Mouse (Mus musculus) heart, embryonic 11.5 days (tissue): ENCODE results near the gene Nat8f5. TPM values are rescaled to one million over a fixed set of nuclear protein-coding genes. Genes with fewer than 3 reads are reported as not detected.

Experiments
- ATAC-seq: fragments of 200-750 bp; cut with Nextera tagmentation; replicated peaks from 2 replicates; pipeline ENCODE4 v1.8.0; 2017; ENCODE audit warnings: moderate library complexity; ENCODE audit not compliant: insufficient number of reproducible peaks, low FRiP score, low TSS enrichment
- H3K27ac ChIP-seq: fragments of 300-500 bp; sonication (generic); 2 replicates; pipeline ENCODE4 v1.5.1; 2014; ENCODE audit warnings: mild to moderate bottlenecking, low read depth, low read length
- H3K27me3 ChIP-seq: fragments of 300-500 bp; sonication (generic); 2 replicates; pipeline ENCODE4 v1.6.1; 2014; ENCODE audit warnings: mild to moderate bottlenecking, low read length, mixed read lengths; ENCODE audit not compliant: control insufficient read depth, insufficient read depth
- H3K36me3 ChIP-seq: fragments of 300-500 bp; sonication (generic); 2 replicates; pipeline ENCODE4 v1.6.1; 2014; ENCODE audit warnings: mild to moderate bottlenecking, low read length, moderate library complexity, mixed read lengths; ENCODE audit not compliant: control insufficient read depth, insufficient read depth
- H3K4me1 ChIP-seq: fragments of 300-500 bp; sonication (generic); 2 replicates; pipeline ENCODE4 v1.6.1; 2014; ENCODE audit warnings: low read length; ENCODE audit not compliant: control insufficient read depth, insufficient read depth
- H3K4me2 ChIP-seq: fragments of 300-500 bp; sonication (generic); 2 replicates; pipeline ENCODE4 v1.6.1; 2014; ENCODE audit warnings: mild to moderate bottlenecking, moderate library complexity
- H3K4me3 ChIP-seq: fragments of 300-500 bp; sonication (generic); 2 replicates; pipeline ENCODE4 v1.5.1; 2014; ENCODE audit warnings: low read depth, low read length
- H3K9ac ChIP-seq: fragments of 300-500 bp; sonication (generic); 2 replicates; pipeline ENCODE4 v1.6.1; 2014; ENCODE audit warnings: mild to moderate bottlenecking, low read depth, low read length, moderate library complexity
- H3K9me3 ChIP-seq: fragments of 300-500 bp; sonication (generic); replicated peaks from 2 replicates; pipeline ENCODE4 v1.6.1; 2016; ENCODE audit warnings: low read length; ENCODE audit not compliant: control insufficient read depth
- WGBS: fragments of 180-500 bp; shearing (Covaris S2); extraction: QIAGEN DNeasy Blood & Tissue Kit; methylation state at CpG from one replicate; pipeline ENCODE4 v1.1.7; 2014; ENCODE audit not compliant: insufficient replicate concordance; 5-methylcytosine and 5-hydroxymethylcytosine counted together
- polyA plus RNA-seq: library from polyadenylated mRNA; unstranded; fragments of >200 nt; fragmentation: Nextera tagmentation; extraction: Ambion mirVana; gene quantifications from 2 replicates; pipeline ENCODE4 v1.2.1, GENCODE M21; 2014

Nat8f5 gene
- polyA plus RNA-seq, 1 experiment from 2014 or later: not detected

DNA sequence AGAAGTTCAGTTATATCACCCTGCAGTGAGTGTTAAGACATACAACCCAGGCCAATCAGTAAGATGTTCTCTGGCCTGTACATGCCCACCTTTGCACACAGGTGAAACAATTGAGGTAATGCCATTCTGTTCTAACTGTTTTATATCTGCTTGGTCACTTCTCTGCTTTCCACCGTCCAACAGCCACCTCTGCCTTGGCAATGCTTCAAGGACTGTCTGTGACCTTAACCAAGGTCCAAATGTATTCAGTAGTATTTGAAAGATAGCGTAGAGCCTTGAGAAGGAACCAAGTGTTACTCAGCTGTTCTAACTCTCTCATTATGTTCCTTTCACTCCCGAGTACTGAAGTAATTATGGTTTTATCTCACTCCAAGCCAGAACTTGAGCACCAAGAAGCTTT is 41.8 kb upstream of the Nat8f5 start:
- no peaks in the 10 kb centered on the region for H3K36me3 ChIP-seq
- 67% methylated on average over 3 of the region's 3 CpGs for WGBS
- ATAC-seq: no peak
- H3K9ac ChIP-seq: no peak overlapping the region
- H3K27ac ChIP-seq: no peak overlapping the region
- no peak overlapping the region for H3K4me2 ChIP-seq
- no peaks in the 10 kb centered on the region for H3K9me3 ChIP-seq
- H3K27me3 ChIP-seq: no peaks in the 10 kb centered on the region
- no peak overlapping the region for H3K4me3 ChIP-seq
- no peaks in the 10 kb centered on the region for H3K4me1 ChIP-seq

DNA sequence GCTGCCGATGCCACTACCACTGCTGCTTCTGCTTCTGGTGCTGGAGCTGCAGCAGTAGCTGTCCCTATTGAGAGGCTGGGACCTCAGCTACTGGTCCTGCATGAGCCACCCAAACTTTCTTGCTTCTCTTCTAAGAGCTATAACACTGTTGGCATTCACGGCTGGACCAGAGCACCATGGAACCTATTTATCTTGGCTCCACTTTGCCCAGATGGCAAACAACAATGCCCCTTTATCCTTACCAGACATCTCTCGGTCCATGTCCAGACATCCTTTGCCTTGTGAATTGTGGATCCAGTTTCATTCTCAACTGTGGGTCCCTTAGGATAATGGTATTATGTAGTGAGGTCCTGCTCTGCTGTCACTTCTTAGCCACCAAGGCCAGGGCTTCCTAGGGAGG is 40.5 kb upstream of the Nat8f5 start:
- Histone ChIP-seq H3K4me2 (no peak overlapping the region), H3K27ac (no peak overlapping the region), H3K4me3 (no peak overlapping the region), H3K9me3 (no peaks in the 10 kb centered on the region), H3K27me3 (no peaks in the 10 kb centered on the region), H3K36me3 (no peaks in the 10 kb centered on the region), H3K9ac (no peak overlapping the region), H3K4me1 (no peaks in the 10 kb centered on the region)
- WGBS: 73% methylated on average over 3 of the region's 3 CpGs
- ATAC-seq: no peak

DNA sequence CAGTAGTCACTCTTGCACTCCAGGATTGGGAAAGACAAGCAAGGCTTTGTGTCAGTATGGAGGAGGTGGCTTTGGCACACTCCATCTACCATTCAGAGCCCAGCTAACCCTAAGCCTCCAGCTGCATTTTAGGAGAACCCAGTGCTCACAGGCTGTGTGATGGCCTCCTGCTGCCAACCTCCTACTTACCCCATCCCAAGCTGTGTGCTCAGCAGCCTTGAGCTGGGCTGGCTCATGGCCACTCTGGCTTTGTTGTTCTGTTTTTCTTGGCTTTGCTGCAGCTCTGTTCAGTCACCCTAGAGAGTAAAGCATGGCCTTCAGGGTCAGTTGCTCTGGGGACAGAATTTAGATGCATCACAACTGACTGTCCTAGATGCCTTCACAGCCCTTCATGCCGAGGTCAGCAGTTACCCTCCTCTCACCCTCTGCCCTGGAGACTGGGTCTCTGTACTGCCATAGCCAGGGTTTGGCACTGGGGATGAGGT is 35.5 kb upstream of the Nat8f5 start:
- Histone ChIP-seq H3K4me2 (no peak overlapping the region), H3K36me3 (no peaks in the 10 kb centered on the region), H3K9ac (no peak overlapping the region), H3K27ac (no peak overlapping the region), H3K4me3 (no peak overlapping the region), H3K27me3 (no peaks in the 10 kb centered on the region), H3K4me1 (no peaks in the 10 kb centered on the region), H3K9me3 (no peaks in the 10 kb centered on the region)
- 63% methylated on average over 1 of the region's 1 CpGs for WGBS
- no peak for ATAC-seq

DNA sequence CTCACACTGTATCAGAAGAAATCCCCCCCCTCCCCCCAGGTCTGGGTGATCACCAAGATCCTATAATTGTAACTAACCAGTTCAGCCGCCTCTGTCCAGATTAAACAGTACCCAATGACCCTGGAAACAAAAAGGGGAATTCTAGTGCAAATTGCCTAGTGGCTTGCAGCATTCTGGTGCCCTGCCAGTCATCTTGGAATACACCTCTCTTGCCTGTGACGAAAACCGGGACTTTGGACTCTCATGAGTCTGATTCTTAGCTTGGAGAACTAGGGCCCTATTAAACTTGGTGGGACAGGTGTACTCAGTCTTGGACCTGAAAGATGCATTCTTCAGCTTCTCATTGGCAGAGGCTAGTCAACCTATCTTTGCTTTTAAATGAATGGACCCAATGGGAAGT is 32.7 kb upstream of the Nat8f5 start:
- H3K27ac ChIP-seq: no peak overlapping the region
- H3K4me3 ChIP-seq: no peak overlapping the region
- H3K4me2 ChIP-seq: no peak overlapping the region
- ATAC-seq: no peak
- H3K4me1 ChIP-seq: no peaks in the 10 kb centered on the region
- WGBS: 75% methylated on average over 3 of the region's 3 CpGs
- no peaks in the 10 kb centered on the region for H3K9me3 ChIP-seq
- H3K9ac ChIP-seq: no peak overlapping the region
- no peaks in the 10 kb centered on the region for H3K27me3 ChIP-seq
- no peaks in the 10 kb centered on the region for H3K36me3 ChIP-seq

DNA sequence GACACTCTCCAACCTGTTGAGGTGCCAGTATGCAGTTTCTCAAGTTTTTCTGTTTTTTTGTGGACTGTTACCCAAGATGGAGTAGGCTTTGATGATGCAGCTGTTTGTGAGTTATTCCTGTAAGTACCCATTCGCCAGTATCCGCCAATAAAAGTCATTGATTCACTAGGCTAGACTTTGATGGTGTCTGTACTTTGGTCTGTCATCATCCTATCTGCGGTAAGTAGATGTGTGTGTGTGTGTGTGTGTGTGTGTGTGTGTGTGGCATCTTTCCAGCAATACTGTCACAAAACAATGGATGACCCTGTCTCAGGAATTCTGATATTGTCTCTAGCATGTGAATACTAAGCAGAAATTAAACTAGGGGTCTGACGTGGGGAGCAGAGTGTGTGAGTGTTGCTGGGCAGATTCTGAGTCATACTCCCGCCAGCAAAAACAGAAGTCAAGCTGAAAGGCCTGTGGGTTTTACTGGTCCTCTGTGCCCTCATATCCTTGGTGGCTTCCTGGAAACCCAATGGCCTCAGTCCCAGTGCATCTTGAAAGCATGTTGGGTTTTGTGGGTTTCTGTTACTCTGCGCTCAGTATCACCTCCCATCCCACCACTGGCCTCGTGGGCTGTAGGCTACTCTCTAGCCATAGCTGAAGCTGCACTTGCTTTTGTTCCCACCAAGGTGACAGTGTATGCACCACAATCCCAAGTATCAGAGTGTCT is 30.4 kb upstream of the Nat8f5 start:
- WGBS: 90% methylated on average over 7 of the region's 7 CpGs
- no peak for ATAC-seq
- H3K36me3 ChIP-seq: no peaks in the 10 kb centered on the region

DNA sequence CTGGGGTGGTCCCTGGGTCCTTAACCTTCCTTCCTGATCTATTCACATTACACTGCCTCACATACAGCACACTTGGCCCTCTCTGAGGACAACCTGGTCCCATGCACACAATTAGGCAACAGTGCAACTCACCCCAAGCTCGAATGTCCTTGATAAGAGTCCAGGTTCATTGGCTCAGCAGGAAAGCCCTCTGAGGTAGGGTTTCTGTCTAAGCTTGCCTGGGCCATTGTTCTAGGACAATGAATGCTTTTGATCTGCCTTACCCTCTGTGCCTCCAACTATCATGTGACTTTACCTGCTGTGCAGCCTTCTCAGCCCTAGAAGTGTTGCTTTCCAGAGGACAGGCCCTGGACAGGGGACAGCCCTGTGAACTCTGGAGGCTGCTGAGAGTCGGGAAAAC is 28.5 kb upstream of the Nat8f5 start:
- Histone ChIP-seq H3K27me3 (no peaks in the 10 kb centered on the region), H3K4me2 (no peak overlapping the region), H3K27ac (no peak overlapping the region), H3K4me1 (no peaks in the 10 kb centered on the region), H3K36me3 (no peaks in the 10 kb centered on the region), H3K9me3 (no peaks in the 10 kb centered on the region), H3K9ac (no peak overlapping the region), H3K4me3 (no peak overlapping the region)
- WGBS: 39% methylated on average over 2 of the region's 2 CpGs
- no peak for ATAC-seq

More for the DNA sequence above, 30.4 kb upstream of the Nat8f5 start:
- Histone ChIP-seq H3K4me2 (no peak overlapping the region), H3K4me1 (no peaks in the 10 kb centered on the region), H3K27ac (no peak overlapping the region), H3K9me3 (no peaks in the 10 kb centered on the region), H3K4me3 (no peak overlapping the region), H3K9ac (no peak overlapping the region), H3K27me3 (no peaks in the 10 kb centered on the region)

DNA sequence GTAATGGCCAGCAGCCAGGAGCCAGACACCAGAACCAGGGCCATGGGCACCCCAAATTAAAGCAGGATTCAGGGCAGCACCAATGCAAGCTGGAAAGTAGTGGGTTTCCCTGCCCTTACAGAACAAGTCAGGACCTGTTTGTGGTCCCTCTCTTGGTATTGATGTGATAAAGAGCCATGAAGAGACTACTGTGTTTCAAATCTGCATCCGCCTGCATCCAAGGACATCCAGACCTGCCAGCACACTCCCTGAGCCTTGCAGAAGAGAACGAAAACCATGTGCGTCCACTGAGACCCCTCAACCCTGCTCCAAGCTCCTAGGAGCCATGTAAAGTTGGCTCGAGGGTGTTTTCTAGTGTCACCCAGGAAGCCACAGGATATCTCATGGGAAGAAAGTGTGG is 27.4 kb upstream of the Nat8f5 start:
- Histone ChIP-seq H3K27me3 (no peaks in the 10 kb centered on the region), H3K36me3 (no peaks in the 10 kb centered on the region), H3K4me1 (no peaks in the 10 kb centered on the region), H3K4me2 (no peak overlapping the region), H3K9me3 (no peaks in the 10 kb centered on the region), H3K9ac (no peak overlapping the region), H3K27ac (no peak overlapping the region), H3K4me3 (no peak overlapping the region)
- WGBS: 78% methylated on average over 4 of the region's 4 CpGs
- ATAC-seq: no peak

DNA sequence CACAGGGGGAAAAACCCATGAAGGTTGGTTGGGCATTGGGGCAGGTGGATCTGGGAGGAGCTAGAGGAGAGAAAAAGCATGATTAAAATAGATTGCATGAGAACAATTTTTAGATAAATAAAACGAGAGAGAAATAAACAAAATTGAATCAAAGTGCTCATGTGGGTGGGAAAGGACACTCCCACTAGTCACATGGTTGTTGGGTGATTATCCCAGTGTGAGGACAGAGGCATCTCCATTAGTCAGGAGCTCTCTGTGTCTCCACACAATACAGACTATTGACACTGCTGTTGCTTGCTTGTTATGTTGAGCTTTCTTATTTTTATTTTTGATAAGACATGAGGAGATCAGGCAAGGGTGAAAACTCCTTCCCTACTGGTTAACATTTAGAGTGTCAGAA is 26.1 kb upstream of the Nat8f5 start:
- no peak overlapping the region for H3K4me2 ChIP-seq
- H3K4me1 ChIP-seq: no peaks in the 10 kb centered on the region
- 41% methylated on average over 1 of the region's 1 CpGs for WGBS
- no peaks in the 10 kb centered on the region for H3K36me3 ChIP-seq
- no peak overlapping the region for H3K9ac ChIP-seq
- H3K27me3 ChIP-seq: no peaks in the 10 kb centered on the region
- H3K9me3 ChIP-seq: no peaks in the 10 kb centered on the region
- H3K4me3 ChIP-seq: no peak overlapping the region
- no peak for ATAC-seq
- no peak overlapping the region for H3K27ac ChIP-seq
